Mouse (Mus musculus) liver, adult (tissue): ENCODE measurements around the gene A630076J17Rik.

Experiments used
- GATA4 ChIP-seq: IDR thresholded peaks from 2 replicates; pipeline ENCODE4 v1.6.1; 2014; ENCODE audit warnings: mild to moderate bottlenecking, low read length; ENCODE audit not compliant: insufficient replicate concordance

A630076J17Rik gene

DNA sequence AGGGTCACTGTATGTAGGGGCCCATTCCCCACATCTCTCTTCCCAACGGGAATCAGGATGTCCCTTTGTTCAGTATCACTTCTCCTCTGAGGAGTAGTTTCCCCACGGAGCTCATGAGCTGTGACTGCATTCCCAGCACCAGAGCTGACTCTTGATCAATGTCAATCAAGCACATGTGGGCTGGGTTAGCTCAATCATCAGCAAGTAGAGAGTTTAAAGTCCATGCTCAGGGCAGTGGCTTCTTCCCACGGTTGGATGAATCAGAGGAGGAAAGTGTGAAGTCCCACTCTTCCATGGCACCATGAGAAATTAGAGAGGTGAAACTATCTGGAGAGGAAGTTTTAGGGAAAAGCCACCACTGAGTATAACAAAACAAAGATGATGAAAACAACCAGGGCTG lies 18.6 kb downstream of the A630076J17Rik start:
- no peak for TF ChIP-seq GATA4

GRCm38 (mm10) chr3:107250320-107250719 lies 19.9 kb downstream of the A630076J17Rik start:
- TF ChIP-seq GATA4: no peak

DNA sequence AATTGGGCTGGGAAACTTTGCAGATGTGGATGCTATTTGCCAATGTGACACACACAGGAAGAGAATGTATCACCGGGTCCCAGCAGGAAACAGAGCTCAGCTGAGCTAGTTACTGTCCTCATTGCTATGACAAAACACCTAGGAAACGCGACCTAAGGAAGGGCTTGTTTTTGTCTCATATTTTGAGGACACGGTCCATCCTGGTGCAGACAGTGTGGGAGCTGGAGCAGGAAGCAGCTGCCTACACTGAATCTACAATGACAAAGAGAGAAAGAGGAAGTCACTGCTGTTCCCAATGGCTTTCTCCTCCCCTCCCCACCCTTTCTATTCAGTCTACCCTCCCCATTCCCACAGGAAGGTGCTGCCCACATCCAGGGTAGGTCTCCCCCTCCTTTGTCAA lies 21.6 kb downstream of the A630076J17Rik start:
- no peak for TF ChIP-seq GATA4

DNA sequence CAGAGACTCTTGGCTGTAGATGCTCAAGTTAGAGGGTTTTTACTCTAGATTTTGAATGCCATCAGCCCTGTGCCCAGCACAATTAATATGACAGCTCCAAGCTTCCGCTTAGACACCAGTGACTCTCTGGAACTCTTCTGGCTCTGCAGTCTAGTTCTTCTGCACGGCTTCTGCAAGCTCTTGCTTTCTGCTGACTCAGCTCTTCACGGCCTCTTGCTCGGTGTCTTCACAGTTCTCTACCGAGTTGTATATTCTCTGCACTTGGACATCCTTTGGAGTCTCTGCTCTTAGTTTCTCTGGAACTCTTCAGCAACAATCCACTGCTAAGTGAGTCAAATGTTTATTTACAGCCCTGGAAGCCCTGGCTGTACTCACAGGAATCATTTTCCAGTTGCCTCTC lies 23.5 kb downstream of the A630076J17Rik start:
- TF ChIP-seq GATA4: no peak

- no peak for TF ChIP-seq GATA4
These were observed 25.6 kb downstream of the A630076J17Rik start for GRCm38 (mm10) chr3:107255992-107256391.

DNA sequence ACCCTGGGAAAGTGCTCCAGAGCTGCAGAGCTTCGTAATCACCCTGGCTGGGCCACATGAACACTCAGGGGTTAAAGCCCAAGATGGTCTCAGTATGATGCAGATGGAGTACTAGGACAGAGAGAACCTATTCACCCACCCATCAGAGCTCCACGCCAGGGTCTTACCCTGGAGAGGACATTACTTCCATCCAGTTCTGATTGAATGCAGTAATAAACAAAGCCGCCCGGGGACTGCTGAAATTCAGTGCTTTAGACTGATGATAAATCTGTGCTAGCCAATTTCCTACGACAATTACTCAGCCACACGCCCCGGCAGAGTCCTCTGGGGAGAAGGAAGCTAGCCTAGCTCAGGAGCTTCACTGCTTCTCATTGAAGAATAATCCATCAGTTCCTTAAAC lies 26.3 kb downstream of the A630076J17Rik start:
- no peak for TF ChIP-seq GATA4

DNA sequence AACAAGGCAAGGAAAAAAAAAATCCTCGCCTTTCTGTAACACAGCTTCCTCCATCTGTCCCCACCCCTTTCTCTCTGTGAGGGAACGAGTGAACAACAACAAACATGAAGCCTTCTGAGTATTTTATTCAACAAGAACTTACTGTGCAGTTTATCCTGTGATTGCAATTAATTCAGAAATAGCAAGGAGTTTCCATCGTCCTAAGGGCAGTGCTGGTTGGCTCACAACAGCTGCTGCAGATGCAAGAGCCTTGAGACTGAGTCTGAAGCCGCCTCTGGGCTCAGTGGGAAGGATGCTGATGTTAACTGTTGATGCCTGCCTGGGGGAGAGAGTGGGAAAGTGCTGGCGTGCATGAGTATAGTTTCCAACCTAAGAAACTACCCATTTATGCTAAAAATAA lies 27.5 kb downstream of the A630076J17Rik start:
- no peak for TF ChIP-seq GATA4

- TF ChIP-seq GATA4: no peak
These were observed 30.8 kb downstream of the A630076J17Rik start for GRCm38 (mm10) chr3:107260956-107261850.

DNA sequence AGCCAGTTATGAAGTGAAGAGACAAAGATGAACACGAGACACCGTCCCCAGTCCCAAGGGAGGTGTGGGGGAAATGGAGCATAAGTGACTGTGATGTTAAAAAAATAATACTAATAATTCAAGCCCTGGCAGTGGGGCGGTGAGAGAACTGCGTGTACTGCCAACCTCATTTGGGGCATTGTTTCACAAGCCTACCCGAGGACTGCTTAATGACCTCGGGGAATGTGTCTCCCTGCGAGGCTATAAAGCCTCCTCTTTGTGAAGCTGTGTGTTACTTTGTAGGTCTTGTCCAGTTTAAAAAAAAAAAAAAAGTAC lies 31.4 kb downstream of the A630076J17Rik start:
- no peak for TF ChIP-seq GATA4

GRCm38 (mm10) chr3:107266814-107267345 lies 36.5 kb downstream of the A630076J17Rik start:
- TF ChIP-seq GATA4: no peak

DNA sequence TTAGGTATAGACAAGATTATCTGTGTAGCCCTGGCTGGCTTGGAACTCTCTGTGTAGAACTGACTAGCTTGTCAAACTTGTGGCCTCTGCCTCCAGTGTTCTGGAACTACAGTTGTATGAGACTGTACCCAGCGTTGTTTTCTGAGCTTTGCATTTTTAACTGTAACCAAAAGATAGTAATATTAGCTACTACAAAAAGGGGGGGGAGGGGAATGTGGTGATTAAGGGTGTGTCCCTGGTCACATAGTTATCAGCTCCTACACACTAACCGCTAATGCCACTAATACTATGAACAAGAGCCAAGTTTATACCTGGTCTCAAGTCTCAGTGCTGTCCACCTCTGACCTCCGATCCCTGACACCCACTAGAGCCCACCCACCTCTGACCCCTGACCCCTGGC lies 42.0 kb downstream of the A630076J17Rik start:
- no peak for TF ChIP-seq GATA4

DNA sequence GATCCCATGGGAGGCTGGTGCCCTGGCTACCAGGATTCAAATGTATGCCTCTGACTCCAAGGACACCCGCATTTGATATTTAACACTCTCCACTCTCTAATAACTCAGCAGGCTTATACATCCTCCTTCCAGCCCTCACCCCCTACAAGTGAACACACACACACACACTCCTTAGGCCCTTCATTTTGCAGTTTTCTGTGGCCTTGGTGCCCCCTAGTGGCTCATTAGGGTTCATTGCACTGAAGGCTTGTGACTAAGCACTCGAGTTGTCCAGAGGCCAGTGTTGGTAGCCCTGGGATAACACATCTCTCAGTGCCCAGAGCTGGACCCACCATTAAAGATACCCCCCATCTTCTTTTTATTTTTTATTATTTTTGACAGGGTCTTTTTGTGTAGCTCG lies 43.4 kb downstream of the A630076J17Rik start:
- TF ChIP-seq GATA4: no peak

- TF ChIP-seq GATA4: no peak
These were observed 44.9 kb downstream of the A630076J17Rik start for GRCm38 (mm10) chr3:107275351-107275750.

- TF ChIP-seq GATA4: no peak
These were observed 45.6 kb downstream of the A630076J17Rik start for GRCm38 (mm10) chr3:107275996-107276395.

DNA sequence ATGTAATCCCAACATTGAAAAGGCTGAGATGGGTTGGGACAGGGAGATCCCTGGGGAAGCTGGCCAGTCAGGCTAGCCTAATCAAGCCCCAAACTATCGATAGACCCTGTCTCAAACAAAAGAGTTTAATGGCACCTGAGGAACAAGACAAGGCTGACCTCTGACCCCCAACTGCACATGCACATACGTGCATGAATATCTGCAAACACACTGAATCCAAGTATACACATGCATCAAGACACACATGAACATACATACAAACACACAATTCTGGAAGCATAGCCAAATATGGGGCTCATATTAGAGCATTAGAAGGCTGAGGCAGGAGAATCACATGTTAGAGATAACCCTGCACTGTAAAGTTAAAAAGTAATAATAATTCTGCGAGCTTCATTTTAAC lies 46.2 kb downstream of the A630076J17Rik start:
- TF ChIP-seq GATA4: no peak

- no peak; the same call in 1 of the 2 replicates for TF ChIP-seq GATA4
These were observed 48.3 kb downstream of the A630076J17Rik start, which contains the start of gene Lamtor5 for GRCm38 (mm10) chr3:107278479-107279269. Lamtor5 (plus strand) TSS chr3:107278858.
